Mouse (Mus musculus) liver, adult 2 months (tissue): ENCODE data around the gene Ppil1. TPM values are rescaled to one million over a fixed set of nuclear protein-coding genes. Genes with fewer than 3 reads are reported as not detected.

ENCODE experiments used
- DNase-seq: peaks from one replicate; pipeline ENCODE4 v3.0.0-alpha.2; 2011; ENCODE audit warnings: low read depth, low spot score; ENCODE audit errors: extremely low read depth
- H3K27ac ChIP-seq: fragments of 200-500 bp; replicated peaks from 2 replicates; pipeline ENCODE4 v1.5.1; 2012; ENCODE audit warnings: low read depth, mild to moderate bottlenecking, control low read depth, inconsistent platforms, low read length; ENCODE audit not compliant: insufficient read depth
- H3K27me3 ChIP-seq: fragments of 200-500 bp; 2 replicates; pipeline ENCODE4 v1.6.1; 2012; ENCODE audit warnings: mild to moderate bottlenecking, moderate library complexity, low read length, inconsistent platforms; ENCODE audit not compliant: control insufficient read depth, insufficient read depth
- H3K36me3 ChIP-seq: fragments of 200-500 bp; 2 replicates; pipeline ENCODE4 v1.6.1; 2012; ENCODE audit warnings: low read length, inconsistent platforms; ENCODE audit not compliant: control insufficient read depth, insufficient read depth
- H3K4me1 ChIP-seq: fragments of 200-500 bp; 2 replicates; pipeline ENCODE4 v1.6.1; 2011; ENCODE audit warnings: low read length; ENCODE audit not compliant: control insufficient read depth, insufficient read depth
- H3K4me3 ChIP-seq: fragments of 200-500 bp; 2 replicates; pipeline ENCODE4 v1.5.1; 2011; ENCODE audit warnings: low read depth, mild to moderate bottlenecking, control low read depth, low read length, moderate library complexity; ENCODE audit not compliant: insufficient read depth
- H3K79me2 ChIP-seq: fragments of 200-500 bp; 2 replicates; pipeline ENCODE4 v1.6.1; 2012; ENCODE audit warnings: inconsistent platforms, mild to moderate bottlenecking, low read length, moderate library complexity; ENCODE audit not compliant: control insufficient read depth, insufficient read depth
- H3K9ac ChIP-seq: fragments of 200-500 bp; 2 replicates; pipeline ENCODE4 v1.6.1; 2012; ENCODE audit warnings: low read depth, mild to moderate bottlenecking, control low read depth, inconsistent platforms, low read length
- CTCF ChIP-seq: fragments of 200-500 bp; IDR thresholded peaks from 2 replicates; pipeline ENCODE4 v1.5.1; 2011; ENCODE audit warnings: low read depth, low read length, control low read depth
- POLR2A ChIP-seq: fragments of 200-500 bp; IDR thresholded peaks from 2 replicates; pipeline ENCODE4 v1.6.1; 2011; ENCODE audit warnings: low read length, control low read depth; ENCODE audit not compliant: insufficient read depth; ENCODE audit errors: extremely low read depth
- WGBS: fragments of 180-500 bp; shearing (Covaris S2); methylation state at CpG from one replicate; pipeline ENCODE4 v1.1.7; 2018; 5-methylcytosine and 5-hydroxymethylcytosine counted together
- polyA plus RNA-seq: library from polyadenylated mRNA; depleted of rRNA; stranded (reverse); fragments of >200 nt; gene quantifications from 2 replicates; pipeline ENCODE4 v1.2.3, GENCODE M21; 2012
- total RNA-seq: library from RNA; depleted of rRNA; stranded (reverse); fragments of >200 nt; gene quantifications from 2 replicates; pipeline ENCODE4 v1.2.3, GENCODE M21; 2014

Ppil1 gene
- total and polyA plus RNA-seq, 2 experiments: 10.4 to 14.7 TPM

DNA sequence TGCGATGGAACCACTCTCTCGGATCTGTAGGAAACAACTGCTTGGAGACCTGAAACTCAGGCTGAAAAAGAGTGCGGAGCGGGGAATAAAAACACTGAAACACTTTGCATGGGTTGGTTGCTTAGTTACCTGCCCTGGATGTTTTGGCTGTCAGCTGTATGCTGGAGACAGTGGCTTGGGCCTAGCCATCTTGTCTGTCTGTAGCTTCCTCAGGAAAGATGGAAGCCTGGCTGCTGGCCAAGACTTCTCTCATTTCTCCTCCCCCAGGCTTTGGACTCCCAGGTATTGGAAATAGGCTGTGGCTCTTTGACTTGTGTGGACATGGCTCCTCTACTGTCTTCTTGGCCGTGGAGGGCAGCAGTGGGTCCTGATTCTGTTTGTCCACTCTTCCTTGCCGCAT lies 37.4 kb upstream of the Ppil1 start:
- Histone ChIP-seq H3K36me3 (peaks cover 22% of the 10 kb centered on the region; the same call in 1 of the 2 replicates), H3K4me3 (no peak overlapping the region), H3K27me3 (no peaks in the 10 kb centered on the region), H3K4me1 (no peaks in the 10 kb centered on the region), H3K9ac (no peak overlapping the region), H3K79me2 (no peaks in the 10 kb centered on the region), H3K27ac (no peak overlapping the region)
- DNase-seq: no peak
- 99% methylated on average over 6 of the region's 6 CpGs for WGBS
- TF ChIP-seq POLR2A: no peak
- TF ChIP-seq CTCF: no peak

- Histone ChIP-seq H3K79me2 (no peaks in the 10 kb centered on the region), H3K27me3 (no peaks in the 10 kb centered on the region), H3K4me3 (no peak overlapping the region), H3K9ac (no peak overlapping the region), H3K27ac (no peak overlapping the region), H3K36me3 (peaks cover 24% of the 10 kb centered on the region; the same call in 1 of the 2 replicates), H3K4me1 (no peaks in the 10 kb centered on the region)
- no peak for DNase-seq
- WGBS: 96% methylated on average over 7 of the region's 7 CpGs
- no peak for TF ChIP-seq POLR2A
- no peak for TF ChIP-seq CTCF
Measured at GRCm38 (mm10) chr17:29300926-29301325, 36.9 kb upstream of the Ppil1 start.

DNA sequence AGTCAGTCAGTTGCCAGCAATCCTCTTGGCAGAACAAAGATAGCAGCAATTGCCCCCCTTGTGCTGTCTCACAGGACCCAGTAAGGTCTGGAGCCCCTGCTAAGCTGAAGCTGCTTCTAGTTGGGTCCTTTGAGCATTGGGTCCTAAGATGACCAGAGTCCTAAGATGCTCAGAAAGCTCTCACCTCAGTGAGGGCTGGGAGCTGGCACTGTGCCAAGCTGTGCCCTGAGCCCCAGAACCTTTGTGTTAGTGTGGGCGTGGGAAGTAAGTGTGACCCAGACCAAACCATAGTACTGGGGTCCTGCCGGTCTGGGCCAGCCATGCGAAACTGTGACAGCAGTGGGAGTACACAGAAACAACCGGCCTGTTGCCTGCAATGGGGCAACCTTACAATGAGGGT lies 35.3 kb upstream of the Ppil1 start:
- WGBS: 94% methylated on average over 4 of the region's 4 CpGs
- H3K4me1 ChIP-seq: no peaks in the 10 kb centered on the region
- no peaks in the 10 kb centered on the region for H3K27me3 ChIP-seq
- H3K36me3 ChIP-seq: peaks cover 24% of the 10 kb centered on the region; the same call in 1 of the 2 replicates
- H3K4me3 ChIP-seq: no peak overlapping the region
- TF ChIP-seq POLR2A (no peak), CTCF (no peak)
- no peak for DNase-seq
- H3K79me2 ChIP-seq: no peaks in the 10 kb centered on the region
- H3K27ac ChIP-seq: no peak overlapping the region
- no peak overlapping the region for H3K9ac ChIP-seq

GRCm38 (mm10) chr17:29297813-29298212 lies 33.8 kb upstream of the Ppil1 start:
- DNase-seq: no peak
- WGBS: 95% methylated on average over 6 of the region's 6 CpGs
- no peak overlapping the region for H3K9ac ChIP-seq
- H3K27me3 ChIP-seq: no peaks in the 10 kb centered on the region
- no peak overlapping the region for H3K27ac ChIP-seq
- no peak overlapping the region for H3K4me3 ChIP-seq
- no peaks in the 10 kb centered on the region; the same call in 1 of the 2 replicates for H3K4me1 ChIP-seq
- peaks cover 27% of the 10 kb centered on the region; the same call in 1 of the 2 replicates for H3K36me3 ChIP-seq
- TF ChIP-seq CTCF (0 out of 2 replicates have a peak, but pooled peaks have one; percentile 3), POLR2A (no peak)
- no peaks in the 10 kb centered on the region for H3K79me2 ChIP-seq

DNA sequence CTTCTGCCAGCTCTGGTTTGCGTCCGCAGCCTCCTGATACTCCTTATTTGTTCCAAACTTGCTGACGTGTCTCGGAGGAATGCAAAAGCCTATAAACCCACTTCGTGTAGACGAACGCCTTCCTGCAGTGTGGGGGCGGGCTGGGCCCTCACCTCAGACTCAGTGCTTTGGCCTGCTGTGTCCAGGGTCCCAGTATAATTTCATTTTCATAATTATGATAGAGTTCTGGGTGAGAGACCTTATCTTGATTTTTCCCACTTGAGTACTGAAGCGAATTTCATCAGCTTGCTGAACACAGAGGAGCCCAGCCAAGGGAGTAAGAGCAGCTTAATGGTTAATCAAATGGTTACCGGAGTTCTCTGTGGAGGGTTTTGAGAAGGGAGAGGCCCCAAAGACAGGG lies 33.3 kb upstream of the Ppil1 start:
- H3K27ac ChIP-seq: no peak overlapping the region
- no peak overlapping the region for H3K4me3 ChIP-seq
- H3K36me3 ChIP-seq: peaks cover 27% of the 10 kb centered on the region; the same call in 1 of the 2 replicates
- no peak for DNase-seq
- H3K79me2 ChIP-seq: no peaks in the 10 kb centered on the region
- no peak overlapping the region for H3K9ac ChIP-seq
- 85% methylated on average over 10 of the region's 10 CpGs for WGBS
- no peaks in the 10 kb centered on the region for H3K27me3 ChIP-seq
- no peaks in the 10 kb centered on the region; the same call in 1 of the 2 replicates for H3K4me1 ChIP-seq
- no peak for TF ChIP-seq POLR2A
- no peak for TF ChIP-seq CTCF

DNA sequence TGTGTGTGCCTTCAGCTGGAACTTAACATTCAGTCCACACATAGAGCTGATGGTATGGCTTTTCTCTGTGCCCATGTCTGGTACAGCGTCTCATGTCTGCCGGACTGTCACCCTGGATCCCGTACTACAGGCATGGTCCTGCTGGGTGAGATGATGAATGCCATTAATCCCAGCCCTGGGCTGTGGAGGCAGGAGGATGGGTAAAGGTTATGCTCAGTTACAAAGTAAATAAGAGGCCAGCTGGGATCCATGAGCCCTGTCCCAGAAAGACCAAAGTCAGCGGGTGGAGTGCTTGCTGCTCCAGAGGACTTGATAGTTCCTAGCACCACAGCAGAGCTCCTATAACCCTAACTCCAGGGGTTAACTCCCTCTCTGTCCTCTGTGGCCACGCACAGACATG lies 31.8 kb upstream of the Ppil1 start:
- H3K27me3 ChIP-seq: no peaks in the 10 kb centered on the region
- peaks cover 20% of the 10 kb centered on the region; the same call in 1 of the 2 replicates for H3K36me3 ChIP-seq
- no peaks in the 10 kb centered on the region for H3K79me2 ChIP-seq
- DNase-seq: peak; percentile 29
- no peaks in the 10 kb centered on the region; the same call in 1 of the 2 replicates for H3K4me1 ChIP-seq
- H3K4me3 ChIP-seq: no peak overlapping the region
- whole genome bisulfite sequencing: 55% methylated on average over 5 of the region's 5 CpGs
- H3K27ac ChIP-seq: no peak overlapping the region
- no peak overlapping the region for H3K9ac ChIP-seq
- no peak for TF ChIP-seq POLR2A
- no peak for TF ChIP-seq CTCF
